Comparison of ENCODE assay signal across 8 mouse cellular contexts in genomic region chr13:54054962-54055361, GRCm38 (mm10). TPM values are rescaled to one million over a fixed set of nuclear protein-coding genes. Genes with fewer than 3 reads are reported as not detected.
DNase-seq lines count a peak whose midpoint lies in the region; ATAC-seq lines count a peak whose summit lies in the region.
"Had no signal": no experiment of that assay in that cellular context is flagged by ENCODE, and none has a peak within 500 bp of the region (broad histone marks: within the 10 kb centered on the region; RNA-seq: fewer than 3 reads in every experiment).

No protein-coding gene starts in this region.

- peak overlapping the region; percentile 97 for H3K4me2 ChIP-seq in forebrain, embryonic 11.5 days (ENCODE audit: low read depth, low read length, severe bottlenecking)

- ATAC-seq in megakaryocyte, adult 5-6 weeks (ENCODE audit: poor library complexity, severe bottlenecking): no peak
- peak; percentile 58; the same call in 1 of the 2 replicates for ATAC-seq in forebrain, embryonic 11.5 days (replicated peaks; ENCODE audit: low FRiP score)

- no peak overlapping the region for H3K27ac ChIP-seq in forebrain, embryonic 11.5 days (ENCODE audit: low read depth, low read length)
- no peak overlapping the region for H3K27ac ChIP-seq in limb, embryonic 10.5 days

- H3K4me3 ChIP-seq in megakaryocyte, embryonic 14.5 days (replicated peaks): peak overlapping the region; percentile 50
- peak overlapping the region; percentile 45 for H3K4me3 ChIP-seq in forebrain, embryonic 11.5 days (ENCODE audit: low read depth, low read length)
- peak overlapping the region; percentile 59 for H3K4me3 ChIP-seq in limb, embryonic 10.5 days

- H3K4me1 ChIP-seq in megakaryocyte, embryonic 14.5 days: peaks cover 9% of the 10 kb centered on the region
- no peaks in the 10 kb centered on the region; the same call in 1 of the 2 replicates for H3K4me1 ChIP-seq in forebrain, embryonic 11.5 days (replicated peaks; ENCODE audit: control insufficient read depth, insufficient read depth, low read length)
- H3K4me1 ChIP-seq in limb, embryonic 10.5 days: peaks cover 17% of the 10 kb centered on the region

- no peaks in the 10 kb centered on the region for H3K36me3 ChIP-seq in megakaryocyte, embryonic 14.5 days (replicated peaks; ENCODE audit: low read length)
- H3K36me3 ChIP-seq in forebrain, embryonic 11.5 days (ENCODE audit: control insufficient read depth, insufficient read depth, low read length): no peaks in the 10 kb centered on the region
- H3K36me3 ChIP-seq in limb, embryonic 10.5 days: no peaks in the 10 kb centered on the region

- WGBS in forebrain, embryonic 11.5 days: 1% methylated on average over 20 of the region's 20 CpGs
- under 1% methylated on average over 20 of the region's 20 CpGs for WGBS in limb, embryonic 10.5 days

- peak overlapping the region; percentile 41; the same call in 1 of the 2 replicates for H3K9ac ChIP-seq in forebrain, embryonic 11.5 days (ENCODE audit: low read length)

- peaks cover 56% of the 10 kb centered on the region for H3K27me3 ChIP-seq in megakaryocyte, embryonic 14.5 days (replicated peaks)
- H3K27me3 ChIP-seq in forebrain, embryonic 11.5 days (ENCODE audit: control insufficient read depth, insufficient read depth, low read length): peaks cover 14% of the 10 kb centered on the region
- peaks cover 63% of the 10 kb centered on the region for H3K27me3 ChIP-seq in limb, embryonic 10.5 days (ENCODE audit: low read depth, poor library complexity, severe bottlenecking)

- DNase-seq in forebrain, embryonic 11.5 days (ENCODE audit: low spot score): peak; percentile 73
- peak; percentile 61 for DNase-seq in limb, embryonic 10.5 days (ENCODE audit: low spot score)
- peak; percentile 36 for DNase-seq in right cerebral cortex, postnatal 4 days
- DNase-seq in layer of hippocampus, postnatal 25 days (ENCODE audit: extremely low spot score in 1 of 2, low spot score in 1 of 2): no peak
- DNase-seq in ovary, adult 18-20 months (ENCODE audit: low spot score): no peak

- no peaks in the 10 kb centered on the region for H3K9me3 ChIP-seq in megakaryocyte, embryonic 14.5 days
- no peaks in the 10 kb centered on the region for H3K9me3 ChIP-seq in forebrain, embryonic 11.5 days (ENCODE audit: control insufficient read depth, low read length)
- H3K9me3 ChIP-seq in limb, embryonic 10.5 days (replicated peaks): no peaks in the 10 kb centered on the region

RNA-seq across cellular contexts. Expression of gene Drd1, which starts 0.5 kb away (rescaled TPM):
- not detected in 2 replicates for polyA plus RNA-seq in megakaryocyte, embryonic 14.5 days (2012; ENCODE audit: insufficient read depth, low replicate concordance)
- total RNA-seq in megakaryocyte, adult 5-6 weeks (2015): not detected in 2 replicates
- total RNA-seq in megakaryocyte, adult 5-6 weeks (2017): not detected in 2 replicates
- polyA plus RNA-seq in forebrain, embryonic 11.5 days (2014; fragmentation: Nextera tagmentation; extraction: Ambion mirVana): 0.15 and 0.19 TPM in 2 replicates
- not detected in 2 replicates for polyA plus RNA-seq in limb, embryonic 10.5 days (2016; fragmentation: Nextera tagmentation; extraction: Ambion mirVana)
- 1 to 10 TPM; 4.3 to 5.1 TPM for total RNA-seq in layer of hippocampus, postnatal 25 days (2021)
- total RNA-seq: neutrophil, adult 5-6 weeks had no signal

RNA-seq across cellular contexts. Expression of gene Sfxn1, which starts 16.7 kb away (rescaled TPM):
- polyA plus RNA-seq in megakaryocyte, embryonic 14.5 days (2012; ENCODE audit: insufficient read depth, low replicate concordance): 4.1 and 14.0 TPM in 2 replicates
- total RNA-seq in megakaryocyte, adult 5-6 weeks (2015): 41.1 and 41.5 TPM in 2 replicates
- total RNA-seq in megakaryocyte, adult 5-6 weeks (2017): 25.2 and 30.4 TPM in 2 replicates
- 94.5 and 96.9 TPM in 2 replicates for polyA plus RNA-seq in forebrain, embryonic 11.5 days (2014; fragmentation: Nextera tagmentation; extraction: Ambion mirVana)
- polyA plus RNA-seq in limb, embryonic 10.5 days (2016; fragmentation: Nextera tagmentation; extraction: Ambion mirVana): 69.7 and 85.7 TPM in 2 replicates
- total RNA-seq in layer of hippocampus, postnatal 25 days (2021): 10 to 100 TPM; 42.6 to 45.1 TPM

Comparison
In these comparisons a context has a peak if more than half of its experiments do, and no peak if none do; other contexts are left out.
1. DNase-seq: peak in forebrain, embryonic 11.5 days (single experiment), limb, embryonic 10.5 days (single experiment) and right cerebral cortex, postnatal 4 days (single experiment); none in layer of hippocampus, postnatal 25 days (0 of 2) and ovary, adult 18-20 months (single experiment).
2. Peak in every context shown above with its lines, with median percentiles within 50 percentile points of each other: H3K4me3 ChIP-seq.